Mouse (Mus musculus): ENCODE results near the gene Sfxn5.

GRCm38 (mm10) chr6:85250811-85251241 is 82.4 kb downstream of the Sfxn5 start:
- TF ChIP-seq GATA1 (IDR thresholded peaks at IDR 0.05; ENCODE audit: borderline replicate concordance, low read length) (no peak), FLI1 (IDR thresholded peaks at IDR 0.05; ENCODE audit: low read length) (no peak)
